Mouse (Mus musculus) gastrocnemius, adult 2 months (tissue): Measurements from ENCODE around the gene Ethe1. TPM values are rescaled to one million over a fixed set of nuclear protein-coding genes. Genes with fewer than 3 reads are reported as not detected.
A peak's percentile ranks its signal among the peaks of the same experiment; 100 is the strongest.

Experiments
- DNase-seq: peaks from one replicate; pipeline ENCODE4 v3.0.0; 2022
- H3K27ac ChIP-seq: fragments of 200-600 bp; 2 replicates; pipeline ENCODE4 v1.8.1; 2022; ENCODE audit warnings: mild to moderate bottlenecking
- H3K4me3 ChIP-seq: fragments of 200-600 bp; 2 replicates; pipeline ENCODE4 v1.8.1; 2022; ENCODE audit warnings: mild to moderate bottlenecking, moderate library complexity
- CTCF ChIP-seq: fragments of 200-600 bp; IDR thresholded peaks from 2 replicates; pipeline ENCODE4 v1.8.1; 2022; ENCODE audit warnings: antibody characterized with exemption, mild to moderate bottlenecking, moderate library complexity
- intact Hi-C: fragments of 180-260 bp; cut with DNase I; formaldehyde crosslinking; loops from one replicate; pipeline ENCODE4 v1.15.1; 2025
- total RNA-seq, 2 experiments: library from RNA; stranded (reverse); gene quantifications; 2 replicates each; pipeline ENCODE4 v1.2.3; 2021

The Ethe1 gene
- total RNA-seq, 2 experiments from 2014 or later: 22.0 to 27.4 TPM

DNA sequence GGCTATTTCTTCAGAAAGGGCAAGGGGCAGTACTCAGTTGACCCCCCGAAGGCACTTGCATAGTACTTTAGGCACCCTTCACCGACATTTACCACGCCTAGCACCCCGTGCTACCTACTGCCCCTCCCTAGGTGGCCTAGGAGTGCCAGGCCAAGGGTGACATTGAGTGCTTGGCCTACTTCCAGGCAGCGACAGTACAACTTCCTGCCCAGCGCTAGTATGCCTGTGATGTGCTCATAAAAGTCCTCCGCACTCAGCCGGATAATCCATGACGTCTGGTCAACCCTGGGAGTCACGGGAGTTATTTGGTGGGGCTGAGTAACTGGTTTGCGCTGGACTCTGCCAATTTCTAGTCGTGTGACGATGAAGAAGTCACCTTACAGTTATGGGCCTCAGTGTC lies 993 bp downstream of the Ethe1 start:
- no peak overlapping the region for H3K27ac ChIP-seq
- TF ChIP-seq CTCF: no peak
- peak; percentile 29 for DNase-seq
- intact Hi-C loops: no loop called here
- H3K4me3 ChIP-seq: no peak overlapping the region

DNA sequence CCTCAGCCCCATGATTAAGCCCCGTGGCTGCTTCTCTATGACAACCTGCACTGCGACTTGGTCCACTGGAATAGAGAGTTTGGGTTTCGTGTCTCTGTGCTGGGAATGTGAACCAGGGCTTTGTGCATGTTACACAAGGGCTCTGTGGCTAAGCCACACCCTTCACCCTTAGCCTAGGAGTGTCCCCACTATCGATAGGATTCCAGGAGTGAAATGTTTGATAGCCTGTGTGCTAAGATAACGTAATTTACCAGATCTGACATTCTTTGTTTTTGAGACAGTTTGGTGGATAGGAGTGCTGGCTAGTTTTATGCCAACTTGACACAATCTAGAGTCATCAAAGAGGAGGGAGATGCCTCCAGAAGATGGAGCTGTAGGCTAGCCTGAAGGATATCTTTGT lies 4.4 kb downstream of the Ethe1 start:
- intact Hi-C loops: no loop called here
- H3K27ac ChIP-seq: no peak overlapping the region
- DNase-seq: no peak
- no peak for TF ChIP-seq CTCF
- no peak overlapping the region for H3K4me3 ChIP-seq

DNA sequence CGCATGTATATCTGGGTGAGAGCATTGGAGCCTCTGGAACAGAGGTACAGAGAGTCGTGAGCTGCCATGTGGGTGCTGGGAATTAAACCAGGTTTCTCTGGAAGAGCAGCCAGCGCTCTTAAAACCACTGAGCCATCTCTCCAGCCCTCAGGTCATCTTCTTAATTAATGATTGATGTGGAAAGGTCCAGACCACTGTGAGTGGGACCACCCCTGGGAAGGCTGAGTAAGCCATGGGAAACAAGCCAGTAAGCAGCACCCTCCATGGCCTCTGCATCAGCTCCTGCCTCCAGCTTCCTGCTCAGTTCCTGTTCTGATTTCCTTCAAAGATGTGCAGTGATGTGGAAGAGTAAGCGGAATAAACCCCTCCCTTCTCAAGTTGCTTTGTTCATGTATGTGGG lies 4.8 kb downstream of the Ethe1 start:
- intact Hi-C loops: no loop called here
- no peak overlapping the region for H3K4me3 ChIP-seq

DNA sequence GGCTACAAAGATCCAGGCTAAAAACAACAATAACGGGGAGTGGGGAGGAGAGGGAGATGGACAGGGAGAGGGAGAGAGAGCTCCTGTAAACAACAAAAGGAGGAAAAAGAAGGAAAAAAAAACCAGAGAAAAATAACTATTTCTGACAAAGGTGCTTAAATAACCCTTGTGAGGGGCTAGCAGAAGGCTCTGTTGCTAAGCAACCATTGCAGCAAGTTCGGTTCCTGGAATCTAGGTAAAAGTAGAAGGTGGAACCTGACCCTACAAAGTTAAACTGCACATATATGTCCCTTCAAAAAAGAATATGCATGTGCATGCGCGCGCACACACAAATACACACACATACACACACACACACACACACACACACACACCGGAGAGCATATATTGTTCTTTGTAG lies 5.4 kb downstream of the Ethe1 start:
- Histone ChIP-seq H3K27ac (no peak overlapping the region), H3K4me3 (no peak overlapping the region)
- intact Hi-C loops: no loop called here
- no peak for DNase-seq
- no peak for TF ChIP-seq CTCF

More for the DNA sequence above, 4.8 kb downstream of the Ethe1 start:
- no peak for TF ChIP-seq CTCF
- H3K27ac ChIP-seq: no peak overlapping the region
- no peak for DNase-seq

GRCm38 (mm10) chr7:24593621-24594308 lies 6.4 kb downstream of the Ethe1 start:
- Histone ChIP-seq H3K27ac (peak overlapping the region; percentile 89), H3K4me3 (peak overlapping the region; percentile 84)
- DNase-seq: peak; percentile 86
- intact Hi-C loops: no loop called here
- no peak for TF ChIP-seq CTCF

DNA sequence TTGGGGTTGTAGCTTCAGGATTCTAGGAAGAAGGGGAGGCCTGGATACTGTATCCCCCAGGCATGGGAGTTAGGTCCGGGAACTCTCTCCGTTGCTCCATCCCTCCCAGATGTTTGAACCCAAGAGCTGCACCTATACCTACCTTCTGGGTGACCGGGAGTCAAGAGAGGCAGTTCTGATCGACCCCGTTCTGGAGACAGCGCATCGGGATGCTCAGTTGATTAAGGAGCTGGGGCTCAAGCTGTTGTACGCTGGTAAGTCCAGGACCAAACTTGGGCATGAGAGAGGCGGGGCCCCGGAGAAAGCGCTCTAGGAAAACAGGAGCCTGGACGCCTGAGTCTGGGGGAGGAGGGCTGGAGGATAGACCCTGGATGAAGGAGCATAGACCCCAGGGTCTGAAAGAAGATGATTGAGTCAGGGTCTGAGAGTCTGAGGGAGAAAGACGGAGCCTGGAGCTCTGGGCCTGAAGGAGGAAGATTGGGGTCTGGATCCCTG lies 7.0 kb downstream of the Ethe1 start:
- intact Hi-C loops: no loop called here
- Histone ChIP-seq H3K27ac (peak overlapping the region; percentile 89), H3K4me3 (peak overlapping the region; percentile 84)
- no peak for DNase-seq
- no peak for TF ChIP-seq CTCF

DNA sequence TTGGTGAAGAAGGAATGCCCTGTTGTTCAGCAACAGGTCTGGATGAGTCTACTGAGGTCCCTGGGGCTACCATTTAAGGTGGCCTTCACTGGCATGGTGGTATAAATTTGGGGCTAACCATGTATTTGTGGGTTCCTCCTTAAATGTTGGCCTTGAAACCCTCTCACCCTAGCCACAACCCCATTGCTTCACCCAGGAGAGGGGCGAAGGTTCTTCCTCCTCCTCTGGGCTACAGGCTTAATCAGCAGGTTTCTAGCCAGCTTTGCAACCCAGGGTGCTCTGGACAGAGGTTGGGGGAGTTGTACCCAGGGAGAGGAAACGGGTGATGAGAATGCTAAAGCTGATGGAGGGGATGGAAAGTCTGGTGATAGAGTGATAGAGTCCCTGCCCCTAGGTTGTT lies 8.1 kb downstream of the Ethe1 start:
- intact Hi-C loops: no loop called here
- no peak for TF ChIP-seq CTCF
- Histone ChIP-seq H3K27ac (no peak overlapping the region), H3K4me3 (no peak overlapping the region)
- no peak for DNase-seq

DNA sequence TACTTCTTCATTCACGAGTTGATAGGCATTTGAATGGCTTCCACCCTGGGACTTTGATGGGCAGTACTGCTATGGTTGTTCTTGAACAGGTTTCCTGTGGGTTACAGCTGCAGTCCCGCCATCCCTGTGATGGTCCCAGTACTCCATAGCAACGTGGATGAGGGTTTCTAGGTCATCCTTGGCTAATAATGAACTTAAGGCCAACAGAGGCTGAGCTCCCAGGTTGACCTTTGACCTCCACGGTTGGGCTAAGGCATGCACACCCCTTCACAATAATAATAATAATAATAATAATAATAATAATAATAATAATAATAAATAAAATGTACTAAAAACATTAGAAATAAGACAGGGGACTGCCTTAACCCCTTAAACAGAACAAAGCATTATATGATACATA lies 10.8 kb downstream of the Ethe1 start:
- no peak for TF ChIP-seq CTCF
- intact Hi-C loops: no loop called here
- DNase-seq: no peak
- Histone ChIP-seq H3K4me3 (no peak overlapping the region), H3K27ac (no peak overlapping the region)

- DNase-seq: peak; percentile 54
- peak; percentile 37; the same call in 1 of the 2 replicates for TF ChIP-seq CTCF
- H3K27ac ChIP-seq: peak overlapping the region; percentile 67
- H3K4me3 ChIP-seq: no peak overlapping the region
- intact Hi-C loops: loop anchor here (2.0 kb wide), 1 partner anchor 69 kb away; the partner anchor contains the start of gene Irgq
These were observed 12.1 kb downstream of the Ethe1 start for GRCm38 (mm10) chr7:24599211-24600067.

GRCm38 (mm10) chr7:24600941-24601597 lies 13.7 kb downstream of the Ethe1 start:
- intact Hi-C loops: loop anchor here (1.0 to 2.0 kb wide), 2 partner anchors 52 to 70 kb away; partner anchors contain the start of gene Irgq

GRCm38 (mm10) chr7:24605561-24605960 lies 18.2 kb downstream of the Ethe1 start:
- no peak overlapping the region for H3K27ac ChIP-seq
- intact Hi-C loops: no loop called here
- H3K4me3 ChIP-seq: no peak overlapping the region
- no peak for TF ChIP-seq CTCF
- DNase-seq: peak; percentile 1

More at GRCm38 (mm10) chr7:24600941-24601597, 13.7 kb downstream of the Ethe1 start:
- peak; percentile 97 for DNase-seq
- 0 out of 2 replicates have a peak overlapping the region, but pooled peaks have one; percentile 67 for H3K27ac ChIP-seq
- TF ChIP-seq CTCF: no peak
- H3K4me3 ChIP-seq: peak overlapping the region; percentile 58

DNA sequence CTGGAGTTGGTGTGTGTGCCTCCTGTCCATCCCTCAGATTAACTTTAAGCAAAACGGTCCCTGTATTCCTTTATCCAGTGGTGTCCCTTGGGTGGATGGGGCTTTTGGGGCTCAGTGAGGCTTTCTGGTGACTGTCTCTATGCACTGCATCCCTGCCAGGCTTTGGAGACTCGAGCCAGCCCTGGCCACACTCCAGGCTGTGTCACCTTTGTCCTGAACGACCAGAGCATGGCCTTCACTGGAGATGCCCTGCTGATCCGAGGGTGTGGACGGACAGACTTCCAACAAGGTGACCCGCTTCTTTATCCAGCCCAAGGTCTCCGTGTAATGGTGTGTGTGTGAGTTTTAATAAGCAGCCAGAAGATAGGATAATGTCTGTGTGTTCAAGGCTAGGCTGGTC lies 18.7 kb downstream of the Ethe1 start:
- intact Hi-C loops: no loop called here
- DNase-seq: peak; percentile 14
- Histone ChIP-seq H3K4me3 (no peak overlapping the region), H3K27ac (no peak overlapping the region)
- no peak for TF ChIP-seq CTCF
